Mouse (Mus musculus) heart, adult 11 months (tissue): ENCODE results near the gene Rhox3g.
"Not testable (repeated sequence)": the region's sequence is repeated elsewhere in the genome, so short reads cannot be mapped to it uniquely, and the experiment has no call there.

ENCODE experiments used
- DNase-seq: peaks from one replicate; pipeline ENCODE4 v3.0.0; 2022

Gene Rhox3g

GRCm38 (mm10) chrX:37628512-37628911, at the start of gene Rhox3g:
Gene Rhox3g (minus strand): TSS chrX:37628612.
- not testable (repeated sequence) for DNase-seq

GRCm38 (mm10) chrX:37673177-37673576, 44.8 kb upstream of the Rhox3g start, which contains the start of gene Rhox2h:
Gene Rhox2h (minus strand): TSS chrX:37673277.
- not testable (repeated sequence) for DNase-seq

GRCm38 (mm10) chrX:37668664-37669063, 40.3 kb upstream of the Rhox3g start, which contains the start of gene Rhox3h:
Gene Rhox3h (minus strand): TSS chrX:37668764.
- DNase-seq, result not testable (repeated sequence)

- DNase-seq, result not testable (repeated sequence)
Observed at GRCm38 (mm10) chrX:37651227-37651626, 22.8 kb upstream of the Rhox3g start, which contains the start of gene Rhox4g. Gene Rhox4g (minus strand): TSS chrX:37651327.

GRCm38 (mm10) chrX:37643370-37643769, 15.0 kb upstream of the Rhox3g start, which contains the start of gene Rhox2g:
Gene Rhox2g (minus strand): TSS chrX:37643470.
- DNase-seq, result not testable (repeated sequence)

GRCm38 (mm10) chrX:37607604-37608003, 20.8 kb downstream of the Rhox3g start, which contains the start of gene Rhox4f:
Gene Rhox4f (minus strand): TSS chrX:37607704.
- DNase-seq, result not testable (repeated sequence)

GRCm38 (mm10) chrX:37580692-37581091, 47.7 kb downstream of the Rhox3g start, which contains the start of gene Rhox3f:
Gene Rhox3f (plus strand): TSS chrX:37580992.
- DNase-seq, result not testable (repeated sequence)
